Mouse (Mus musculus): ENCODE results near the gene Nlrp4f.
A peak's percentile ranks its signal among the peaks of the same experiment; 100 is the strongest.

Gene Nlrp4f

DNA sequence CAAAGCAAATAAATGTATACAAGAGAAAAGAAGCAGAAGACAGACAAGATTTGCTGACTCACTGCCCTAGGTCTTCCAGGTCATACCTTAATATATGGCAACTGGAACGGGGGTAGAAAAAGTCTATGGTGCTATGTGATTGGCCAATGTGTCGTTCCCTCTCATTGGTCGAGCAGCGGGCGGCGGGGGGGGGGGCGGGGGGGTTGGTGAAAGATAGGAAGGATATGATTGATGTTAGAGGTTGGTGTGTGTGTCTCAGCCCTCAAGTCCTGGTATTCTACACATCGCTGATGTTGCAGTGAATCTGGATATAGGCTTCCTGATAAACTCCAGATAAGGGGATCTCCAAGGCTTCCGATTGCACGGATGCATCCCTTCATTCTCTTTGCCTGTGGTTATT is at the start of gene Nlrp4f:
Nlrp4f (minus strand) TSS at position 101 of the 400 bp plus-strand sequence.
- DNase-seq = no peak

GRCm38 (mm10) chr13:65243273-65243672 is 37.5 kb upstream of the Nlrp4f start:
- DNase-seq = peak; percentile 9

DNA sequence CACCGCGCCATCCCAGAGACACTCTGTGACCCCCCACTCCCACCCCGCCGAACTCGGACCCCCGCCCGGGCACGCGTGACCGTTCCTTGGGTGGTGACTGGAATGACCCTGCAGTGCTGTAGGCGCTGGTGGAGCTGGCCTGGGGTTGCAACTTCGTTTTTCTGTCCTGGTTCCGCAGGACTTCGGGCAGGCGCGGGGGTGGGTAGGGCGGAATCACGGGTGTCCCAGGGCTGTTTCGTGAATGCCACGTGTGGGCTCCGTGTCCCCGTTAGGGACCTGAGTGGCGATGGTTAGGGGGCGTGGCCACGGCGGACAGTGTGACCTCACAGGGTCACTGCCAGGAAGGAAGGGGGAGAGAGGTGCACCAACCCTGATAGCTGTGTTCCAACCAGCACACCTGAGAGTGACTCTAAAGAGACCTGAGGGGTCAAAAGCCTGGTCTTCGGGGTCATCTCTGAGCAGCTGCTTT is 36.6 kb upstream of the Nlrp4f start:
- no peak for DNase-seq

DNA sequence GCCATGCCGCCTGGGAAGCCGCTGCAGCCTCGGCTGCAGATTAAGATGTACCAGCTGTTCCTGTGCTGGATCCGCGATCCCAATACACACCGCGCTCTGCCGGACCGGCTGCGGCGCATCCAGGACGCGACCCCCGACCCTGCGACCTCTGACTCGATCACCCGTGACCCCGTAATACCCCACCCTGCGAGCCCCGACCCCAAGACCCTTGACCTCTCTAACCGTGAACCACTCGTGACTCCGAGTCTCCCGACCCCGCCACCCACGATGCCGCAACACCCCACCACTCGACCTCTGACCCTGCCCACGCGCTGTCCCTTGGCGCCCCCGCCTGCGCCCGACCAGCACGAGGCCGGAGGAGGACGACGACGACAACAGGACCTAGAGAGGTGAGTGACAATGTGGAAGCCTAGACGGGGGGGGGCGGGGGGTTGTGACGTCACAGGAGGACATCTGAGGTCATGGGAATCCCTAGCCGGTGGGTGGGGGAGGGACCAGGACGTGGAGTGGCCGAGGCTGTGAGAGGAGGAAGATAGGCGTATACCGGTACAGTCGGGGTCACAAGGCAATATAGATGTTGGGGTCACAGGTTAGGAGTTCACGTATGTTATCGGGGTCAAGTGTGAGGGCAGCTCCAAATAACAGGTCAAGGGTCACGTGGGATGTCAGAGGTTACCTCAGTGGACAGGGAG is 36.0 kb upstream of the Nlrp4f start:
- no peak for DNase-seq

- peak; percentile 97 for DNase-seq
Observed at GRCm38 (mm10) chr13:65241099-65241626, 35.4 kb upstream of the Nlrp4f start.

DNA sequence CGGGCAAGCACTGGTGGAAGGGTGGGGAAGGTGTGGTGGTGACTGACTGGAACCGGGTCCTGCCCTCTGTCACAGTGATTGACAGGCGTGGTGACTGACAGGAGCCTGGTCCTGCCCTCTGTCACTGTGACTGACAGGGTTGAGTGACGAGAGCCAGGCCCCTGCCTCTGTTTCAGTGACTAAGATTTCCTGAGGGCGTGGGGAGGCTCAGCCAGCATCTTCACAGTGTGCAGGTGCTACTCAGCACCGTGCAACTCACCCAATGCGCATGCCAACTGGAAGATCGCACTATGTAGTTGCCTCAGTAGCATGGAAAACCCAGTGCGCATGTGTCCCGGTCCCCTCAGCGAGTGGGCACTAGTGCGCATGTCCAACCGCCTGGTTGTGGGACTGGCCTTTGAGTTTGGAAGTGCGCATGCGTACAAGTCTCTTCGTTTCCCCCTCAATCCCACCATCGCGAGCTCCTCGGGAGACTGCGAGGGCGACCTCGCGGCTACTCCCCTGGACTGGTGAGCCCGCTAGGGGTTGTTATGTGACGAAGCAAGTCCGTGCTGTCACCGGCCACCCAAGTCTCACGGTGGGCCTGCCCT is 34.8 kb upstream of the Nlrp4f start:
- peak; percentile 98 for DNase-seq

GRCm38 (mm10) chr13:65237211-65237610 is 31.4 kb upstream of the Nlrp4f start:
- DNase-seq = no peak

GRCm38 (mm10) chr13:65226657-65227056 is 20.9 kb upstream of the Nlrp4f start:
- no peak for DNase-seq

DNA sequence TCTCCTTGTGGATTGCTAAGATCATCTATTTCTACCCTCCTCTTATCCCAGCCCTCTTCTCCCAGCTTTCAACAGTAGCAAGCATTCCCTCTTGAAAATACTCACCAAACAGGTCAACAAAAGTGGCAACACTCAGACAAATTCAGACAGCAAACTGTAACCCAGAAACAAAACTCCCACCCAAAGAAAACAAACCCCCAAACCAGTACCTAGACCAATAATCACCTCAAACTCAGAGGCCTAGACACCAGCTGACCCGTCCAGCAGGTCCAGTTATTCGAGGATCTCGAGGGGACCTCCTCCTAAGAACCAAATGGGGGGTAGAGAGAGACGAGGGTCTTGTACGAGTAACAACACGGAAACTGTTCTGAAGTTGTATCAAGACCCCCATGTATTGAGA is 20.2 kb upstream of the Nlrp4f start:
- DNase-seq = no peak

- DNase-seq = no peak
Observed at GRCm38 (mm10) chr13:65200667-65201066, 5.1 kb downstream of the Nlrp4f start.

- no peak for DNase-seq
Observed at GRCm38 (mm10) chr13:65176472-65177091, 29.2 kb downstream of the Nlrp4f start.

DNA sequence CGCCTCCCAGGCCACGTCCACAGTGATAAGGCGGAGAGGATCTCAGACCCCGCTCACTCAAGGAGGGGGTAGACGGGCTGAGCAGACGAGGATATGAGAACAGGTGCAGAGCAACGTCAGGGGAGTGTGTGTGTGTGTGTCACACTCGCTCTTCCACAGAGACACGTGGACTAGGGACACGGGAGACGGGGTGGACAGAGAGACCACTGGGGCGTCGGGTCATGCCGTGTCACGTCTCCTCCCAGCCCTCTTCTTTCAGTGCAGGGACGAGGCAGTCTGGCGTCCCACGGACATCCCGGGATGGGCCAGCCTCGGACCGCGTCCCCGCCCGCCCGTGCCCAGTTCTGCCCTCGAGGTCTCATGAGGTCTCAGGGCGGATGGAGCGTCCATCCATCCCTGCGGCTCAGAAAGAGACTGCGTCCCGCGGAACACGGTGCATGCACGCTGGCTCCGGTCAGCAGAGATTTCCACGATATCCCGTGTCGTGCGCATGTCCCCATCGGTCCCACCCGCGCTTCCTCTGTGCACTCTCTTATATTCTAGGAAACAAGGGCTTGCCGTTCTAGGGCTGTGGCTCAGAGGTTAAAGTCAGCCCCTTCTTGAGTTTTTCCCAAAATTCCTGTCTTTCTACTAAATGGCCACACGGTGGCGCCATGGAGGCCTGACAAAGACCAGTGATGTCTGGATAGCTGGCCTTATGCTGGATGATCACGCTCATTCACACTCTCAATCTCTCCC is 29.9 kb downstream of the Nlrp4f start:
- peak; percentile 29 for DNase-seq

DNA sequence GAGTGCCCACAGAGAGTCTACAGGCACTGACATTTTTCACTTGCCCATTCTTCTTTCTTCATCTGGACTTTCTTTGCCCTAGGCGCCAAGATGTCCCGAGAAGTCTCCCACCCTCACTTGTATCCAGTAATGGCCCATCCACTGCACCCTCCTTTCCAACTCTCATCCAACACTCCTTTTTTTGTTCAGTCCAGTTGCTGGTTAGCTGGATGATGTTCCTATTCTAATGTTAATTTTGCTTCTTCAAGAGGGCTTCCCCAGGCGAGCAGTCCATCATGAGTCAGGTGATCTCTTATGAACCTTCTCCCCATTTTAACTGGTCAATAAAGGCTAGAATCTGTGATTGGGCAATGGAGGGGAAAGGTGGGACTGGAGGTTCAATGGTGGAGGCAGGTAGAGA is 31.7 kb downstream of the Nlrp4f start:
- no peak for DNase-seq

GRCm38 (mm10) chr13:65149940-65150339 is 55.8 kb downstream of the Nlrp4f start, which contains the start of gene Olfr466:
Olfr466 (plus strand) TSS chr13:65150240.
- DNase-seq = no peak

DNA sequence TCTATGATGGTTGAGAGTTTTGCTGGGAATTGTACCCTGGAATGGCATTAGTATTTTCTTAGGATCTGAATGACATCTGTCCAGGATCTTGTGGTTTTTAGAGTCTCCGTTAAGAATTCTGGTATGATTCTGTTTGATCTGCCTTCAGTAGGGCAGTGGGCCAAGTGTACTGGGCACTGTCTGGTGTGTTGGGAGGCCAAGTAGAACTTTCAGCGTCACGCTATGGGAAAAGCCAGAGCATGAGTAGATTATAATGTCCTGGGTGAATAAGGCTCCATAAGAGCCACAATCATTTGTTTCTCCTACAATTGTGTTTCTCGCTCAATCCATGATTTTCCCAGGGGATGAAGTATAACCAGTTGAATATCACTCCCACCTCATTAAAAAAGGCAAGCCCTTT is 68.0 kb downstream of the Nlrp4f start, which contains the start of gene Olfr465-ps1:
Olfr465-ps1 (plus strand) TSS at position 301 of the 400 bp plus-strand sequence.
- DNase-seq = no peak
